Mouse (Mus musculus) embryonic facial prominence, embryonic 10.5 days (tissue): Measurements from ENCODE around the gene Anp32e. TPM values are rescaled to one million over a fixed set of nuclear protein-coding genes. Genes with fewer than 3 reads are reported as not detected.

Experiments used
- DNase-seq: peaks from one replicate; pipeline ENCODE4 v3.0.0-alpha.2; 2017; ENCODE audit warnings: low spot score
- H3K27ac ChIP-seq: fragments of 300-500 bp; sonication (generic); replicated peaks from 2 replicates; pipeline ENCODE4 v1.5.1; 2016; ENCODE audit warnings: mild to moderate bottlenecking
- H3K27me3 ChIP-seq: fragments of 300-500 bp; sonication (generic); replicated peaks from 2 replicates; pipeline ENCODE4 v1.6.1; 2016; ENCODE audit warnings: low read depth, mild to moderate bottlenecking; ENCODE audit not compliant: poor library complexity, severe bottlenecking
- H3K36me3 ChIP-seq: fragments of 300-500 bp; sonication (generic); replicated peaks from 2 replicates; pipeline ENCODE4 v1.6.1; 2016; ENCODE audit warnings: mild to moderate bottlenecking, moderate library complexity
- H3K4me1 ChIP-seq: fragments of 300-500 bp; sonication (generic); 2 replicates; pipeline ENCODE4 v1.6.1; 2016
- H3K4me3 ChIP-seq: fragments of 300-500 bp; sonication (generic); 2 replicates; pipeline ENCODE4 v1.5.1; 2016; ENCODE audit warnings: mild to moderate bottlenecking, moderate library complexity
- H3K9me3 ChIP-seq: fragments of 300-500 bp; sonication (generic); 2 replicates; pipeline ENCODE4 v1.6.1; 2016; ENCODE audit warnings: mild to moderate bottlenecking
- WGBS: fragments of 180-500 bp; shearing (Covaris S2); methylation state at CpG from one replicate; pipeline ENCODE4 v1.1.7; 2016; 5-methylcytosine and 5-hydroxymethylcytosine counted together
- polyA plus RNA-seq: library from polyadenylated mRNA; unstranded; fragments of >200 nt; fragmentation: Nextera tagmentation; extraction: Ambion mirVana; gene quantifications from 2 replicates; pipeline ENCODE4 v1.2.1, GENCODE M21; 2016

The Anp32e gene
- polyA plus RNA-seq, 1 experiment from 2014 or later = 371 TPM

DNA sequence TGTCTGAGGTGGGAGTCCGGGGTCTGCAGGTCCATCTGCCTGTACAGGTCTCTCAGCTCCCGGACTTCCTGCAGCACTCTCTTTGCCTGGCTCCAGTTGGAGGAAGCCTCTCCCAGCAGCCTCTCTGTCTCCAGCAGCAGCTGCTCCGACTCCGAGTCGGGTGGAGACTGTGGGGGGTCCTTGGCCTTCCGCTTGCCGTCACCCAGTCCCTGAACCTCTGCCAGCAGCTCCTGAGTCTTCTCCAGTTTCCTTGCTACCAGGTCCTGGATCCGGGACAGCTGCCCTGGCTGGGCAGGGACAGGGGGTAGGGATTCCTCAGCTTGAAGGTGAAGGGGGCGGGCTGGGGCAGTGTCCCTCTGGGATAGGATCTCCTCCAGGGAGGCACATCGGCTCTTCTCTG is 59.9 kb downstream of the Anp32e start:
- peaks cover 71% of the 10 kb centered on the region for H3K36me3 ChIP-seq
- H3K27ac ChIP-seq = no peak overlapping the region
- no peak overlapping the region for H3K4me3 ChIP-seq
- 69% methylated on average over 10 of the region's 10 CpGs for WGBS
- H3K4me1 ChIP-seq = peaks cover 62% of the 10 kb centered on the region
- H3K9me3 ChIP-seq = no peaks in the 10 kb centered on the region
- peak; percentile 14 for DNase-seq
- H3K27me3 ChIP-seq = no peaks in the 10 kb centered on the region

DNA sequence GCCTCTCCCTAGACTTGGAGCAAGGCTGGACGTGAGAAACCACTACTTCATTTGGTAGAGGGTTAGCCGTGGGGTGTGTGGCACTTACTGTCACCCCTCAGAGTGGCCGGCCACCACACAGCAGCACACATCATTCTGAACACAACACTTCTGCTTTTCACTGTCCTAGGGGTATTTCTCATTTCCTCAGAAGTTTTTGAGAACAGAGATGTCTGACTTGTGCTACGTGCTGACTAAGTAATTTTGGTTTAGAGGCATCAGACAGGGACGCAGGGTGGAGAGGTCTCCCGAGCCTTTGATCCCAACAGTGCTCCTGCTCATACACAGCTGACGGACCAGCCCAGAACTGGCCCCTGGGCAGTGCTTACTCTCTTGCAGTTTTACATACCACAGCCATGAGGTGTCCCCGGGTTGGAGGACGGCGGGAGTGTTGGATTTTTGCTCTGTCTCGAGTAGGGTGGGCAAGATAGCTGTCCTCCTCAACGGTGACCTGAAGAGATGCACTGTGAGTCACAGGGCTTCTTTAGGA is 61.4 kb downstream of the Anp32e start:
- Histone ChIP-seq H3K27ac (no peak overlapping the region), H3K27me3 (no peaks in the 10 kb centered on the region), H3K4me3 (no peak overlapping the region), H3K36me3 (peaks cover 74% of the 10 kb centered on the region), H3K4me1 (peaks cover 59% of the 10 kb centered on the region), H3K9me3 (no peaks in the 10 kb centered on the region)
- DNase-seq = no peak
- 90% methylated on average over 12 of the region's 12 CpGs for WGBS

DNA sequence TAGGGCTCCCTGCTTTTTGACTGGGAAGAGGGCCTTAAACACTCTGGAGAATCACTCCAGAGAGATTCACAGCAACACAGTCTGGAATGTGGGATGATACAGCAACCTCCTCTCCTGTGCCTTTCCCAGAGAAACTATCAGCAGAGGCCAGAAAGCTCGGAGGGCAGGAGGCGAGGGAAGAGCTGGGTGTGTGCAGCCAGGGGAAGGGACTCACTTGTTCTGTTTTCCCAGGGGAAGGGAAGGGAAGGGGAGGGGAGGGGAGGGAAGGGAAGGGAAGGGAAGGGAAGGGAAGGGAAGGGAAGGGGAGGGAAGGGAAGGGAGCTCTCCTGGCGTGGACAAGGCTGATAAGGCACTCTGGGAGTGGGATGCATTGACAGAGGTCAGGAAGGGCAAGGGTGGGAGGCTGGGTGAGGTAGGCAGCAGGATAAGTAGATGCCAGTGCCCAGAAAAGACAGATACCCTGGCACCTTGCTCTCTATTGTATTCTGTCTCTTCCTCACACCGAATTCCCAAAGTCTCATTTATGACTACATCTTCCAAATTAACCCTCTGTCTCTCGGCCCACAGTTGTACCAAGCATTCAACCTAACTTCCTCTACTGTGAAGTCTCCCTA is 64.1 kb downstream of the Anp32e start:
- no peak for DNase-seq
- WGBS = 62% methylated on average over 5 of the region's 5 CpGs
- Histone ChIP-seq H3K9me3 (no peaks in the 10 kb centered on the region), H3K36me3 (peaks cover 61% of the 10 kb centered on the region), H3K4me3 (peak overlapping the region; percentile 86), H3K27ac (peak overlapping the region; percentile 100), H3K27me3 (no peaks in the 10 kb centered on the region), H3K4me1 (peaks cover 55% of the 10 kb centered on the region)

DNA sequence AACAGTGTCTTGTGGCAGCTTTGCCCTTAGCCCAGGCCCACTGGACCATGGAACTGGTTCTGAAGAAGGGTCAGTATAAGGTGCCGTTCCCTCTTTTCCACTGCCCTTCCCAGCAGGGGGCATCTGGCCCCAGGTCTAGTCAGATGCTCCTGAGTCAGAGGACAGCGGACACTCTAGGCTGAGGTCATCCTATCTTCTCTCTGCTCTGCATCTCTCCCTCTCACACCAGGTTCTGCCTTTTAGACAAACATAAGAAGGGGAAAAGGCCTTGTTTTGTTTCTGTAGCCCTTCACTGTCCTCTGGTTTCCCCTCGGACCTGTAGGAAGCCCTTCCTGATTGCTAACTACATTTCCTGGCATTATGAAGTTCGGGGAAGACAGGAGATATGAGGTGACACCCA is 64.8 kb downstream of the Anp32e start:
- 25% methylated on average over 4 of the region's 4 CpGs for WGBS
- Histone ChIP-seq H3K4me3 (peak overlapping the region; percentile 86), H3K27ac (peak overlapping the region; percentile 100)

DNA sequence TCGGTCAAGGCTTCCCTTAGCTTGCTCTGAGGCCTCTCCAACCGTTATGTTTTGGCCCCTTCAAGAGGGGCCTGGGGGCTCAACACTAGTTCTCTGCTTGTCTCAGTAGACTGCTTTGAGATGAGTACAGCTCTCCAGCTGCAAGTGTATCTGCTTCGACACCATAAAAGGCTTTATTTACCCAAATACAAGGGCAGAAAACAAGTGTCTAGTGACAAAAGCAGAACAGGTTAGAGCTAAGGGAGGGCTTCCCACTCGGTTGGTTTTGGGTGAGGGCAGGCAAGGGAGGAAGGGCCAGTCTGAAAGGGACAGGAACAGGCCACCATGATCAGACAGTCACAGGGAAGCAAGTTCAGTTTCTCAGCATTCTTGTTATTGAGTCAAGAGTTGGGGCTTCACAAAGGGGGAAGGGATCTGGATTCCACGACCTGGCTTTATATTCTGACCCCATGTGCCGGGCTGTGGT is 65.4 kb downstream of the Anp32e start:
- H3K4me3 ChIP-seq = peak overlapping the region; percentile 86
- no peaks in the 10 kb centered on the region for H3K27me3 ChIP-seq
- peaks cover 50% of the 10 kb centered on the region for H3K4me1 ChIP-seq
- peaks cover 48% of the 10 kb centered on the region for H3K36me3 ChIP-seq
- 10% methylated on average over 6 of the region's 6 CpGs for WGBS
- peak; percentile 40 for DNase-seq
- no peaks in the 10 kb centered on the region for H3K9me3 ChIP-seq
- peak overlapping the region; percentile 100 for H3K27ac ChIP-seq

More for the DNA sequence above, 64.8 kb downstream of the Anp32e start:
- no peaks in the 10 kb centered on the region for H3K27me3 ChIP-seq
- H3K4me1 ChIP-seq = peaks cover 52% of the 10 kb centered on the region
- peaks cover 53% of the 10 kb centered on the region for H3K36me3 ChIP-seq
- H3K9me3 ChIP-seq = no peaks in the 10 kb centered on the region
- no peak for DNase-seq

DNA sequence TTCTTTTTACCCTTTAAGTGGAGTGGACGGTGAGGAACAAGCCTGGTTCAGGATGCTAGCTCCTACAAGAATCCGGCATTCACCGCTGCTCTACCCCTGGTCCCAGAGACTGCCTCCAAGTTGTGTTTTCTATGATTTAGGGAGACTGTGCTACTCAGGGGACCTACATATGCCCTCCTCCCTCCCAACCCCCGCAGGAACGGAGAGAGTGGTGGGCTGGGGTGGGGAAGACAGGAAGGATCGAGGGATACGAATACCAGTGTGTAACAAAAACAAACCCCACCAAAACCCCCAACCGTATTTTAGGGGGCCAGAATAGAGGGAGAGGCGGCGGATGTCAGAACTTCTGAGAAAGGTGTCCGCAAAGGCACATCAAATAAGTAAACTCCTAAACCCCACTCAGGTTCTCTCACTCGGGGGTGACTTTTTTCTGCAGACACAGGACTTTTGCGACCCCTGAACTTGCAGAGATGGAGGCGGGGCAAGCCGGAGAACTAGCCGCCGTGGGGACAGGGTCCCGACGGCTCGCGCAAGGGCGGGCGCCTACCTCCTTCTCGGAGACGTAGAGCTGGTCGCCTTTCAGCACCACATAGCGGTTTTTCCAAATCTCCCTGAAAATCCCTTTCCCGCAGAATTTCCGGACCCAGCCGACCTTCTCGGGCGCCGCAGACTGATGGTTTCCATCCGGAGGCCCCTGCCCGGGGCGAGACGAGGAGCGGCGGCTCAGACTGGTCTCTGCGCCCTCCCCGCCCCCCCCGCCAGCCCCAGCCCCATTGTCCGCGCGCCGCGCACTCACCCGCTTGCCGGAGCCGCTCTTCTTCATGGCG is 66.1 kb downstream of the Anp32e start:
- H3K4me1 ChIP-seq = peaks cover 57% of the 10 kb centered on the region
- WGBS = under 1% methylated on average over 50 of the region's 51 CpGs

DNA sequence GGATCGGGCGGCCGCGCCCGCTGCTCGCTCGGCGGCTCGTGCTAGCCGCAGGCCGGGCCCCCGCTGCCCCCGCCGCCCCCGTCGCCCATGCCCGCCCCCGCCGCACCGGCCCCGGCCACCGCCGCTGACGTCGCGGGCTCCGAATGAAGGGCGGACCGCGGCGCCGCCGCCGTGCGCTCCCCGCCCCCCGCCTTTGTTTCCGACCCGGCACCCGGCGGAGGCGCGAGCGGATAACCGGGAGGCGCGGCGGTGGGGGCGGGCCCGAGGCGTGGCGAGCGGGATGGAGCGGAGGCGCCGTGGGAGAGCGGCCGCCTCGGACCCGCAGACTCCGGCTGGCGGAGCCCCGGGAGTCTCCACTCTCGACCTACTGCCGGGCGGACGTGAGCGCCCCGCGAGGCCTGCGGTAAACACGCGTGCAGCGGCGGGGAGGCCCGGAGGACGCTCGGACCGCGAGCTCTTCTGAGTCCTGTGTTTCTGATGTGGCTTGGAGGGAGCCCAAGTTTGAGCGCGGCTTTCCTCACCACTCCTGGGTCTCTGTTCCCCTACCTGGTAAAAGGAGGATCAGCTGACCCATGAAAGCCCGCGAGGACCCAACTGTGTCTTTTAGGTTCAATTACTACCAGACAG is 66.9 kb downstream of the Anp32e start, which contains the start of gene Plekho1:
Gene Plekho1 (minus strand): TSS at position 200 of the 627 bp plus-strand sequence.
- DNase-seq = peak; percentile 80
- Histone ChIP-seq H3K4me1 (peaks cover 64% of the 10 kb centered on the region), H3K4me3 (peak within 1 kb of the TSS; percentile 86), H3K27me3 (no peaks in the 10 kb centered on the region), H3K36me3 (peaks cover 41% of the 10 kb centered on the region), H3K27ac (peak within 1 kb of the TSS; percentile 100), H3K9me3 (no peaks in the 10 kb centered on the region)
- under 1% methylated on average over 82 of the region's 84 CpGs for WGBS

More for the DNA sequence above, 66.1 kb downstream of the Anp32e start:
- peak overlapping the region; percentile 100 for H3K27ac ChIP-seq
- H3K36me3 ChIP-seq = peaks cover 46% of the 10 kb centered on the region
- peak overlapping the region; percentile 86 for H3K4me3 ChIP-seq
- peak; percentile 81 for DNase-seq
- no peaks in the 10 kb centered on the region for H3K9me3 ChIP-seq
- no peaks in the 10 kb centered on the region for H3K27me3 ChIP-seq

DNA sequence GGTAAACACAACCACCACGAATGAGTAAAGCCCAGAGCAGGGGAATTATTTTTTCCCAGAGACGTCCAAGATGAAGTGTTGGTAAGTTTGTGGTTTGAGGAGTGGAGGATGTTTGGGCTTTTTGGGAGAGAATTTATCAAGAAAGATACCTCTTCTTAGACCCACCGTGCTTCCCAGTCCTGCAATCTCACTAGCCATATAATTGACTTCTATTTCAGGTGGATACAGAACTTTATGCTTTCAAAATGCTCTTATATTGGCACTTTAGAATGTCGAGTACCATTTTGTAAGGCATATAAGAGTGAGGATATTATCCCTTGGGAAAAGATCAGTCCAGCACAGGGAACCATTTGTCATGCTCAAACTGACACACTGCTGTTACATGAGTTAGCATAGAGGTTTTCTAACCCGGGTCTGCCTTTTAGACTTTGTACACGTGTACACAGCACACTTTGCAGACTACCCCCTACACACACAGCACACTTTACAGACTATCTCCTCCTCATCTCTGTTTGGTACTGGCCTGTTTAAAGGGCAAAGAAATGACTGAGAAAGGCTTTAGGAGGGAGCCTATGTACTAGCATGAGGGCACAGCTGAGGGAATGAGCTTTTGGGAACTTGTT is 67.5 kb downstream of the Anp32e start:
- WGBS = 14% methylated on average over 6 of the region's 6 CpGs
- DNase-seq = no peak
- peak overlapping the region; percentile 100 for H3K27ac ChIP-seq
- no peaks in the 10 kb centered on the region for H3K9me3 ChIP-seq
- peak overlapping the region; percentile 86 for H3K4me3 ChIP-seq
- H3K27me3 ChIP-seq = no peaks in the 10 kb centered on the region
- H3K36me3 ChIP-seq = peaks cover 35% of the 10 kb centered on the region
- peaks cover 66% of the 10 kb centered on the region for H3K4me1 ChIP-seq

Other genes with a start within 250 kb of the Anp32e start
- 1.00 and 1.6 TPM in 2 replicates for gene Adamtsl4, start 241.3 kb upstream of the Anp32e start, polyA plus RNA-seq
- 9.7 and 10.9 TPM in 2 replicates for gene Ecm1, start 189.7 kb upstream of the Anp32e start, polyA plus RNA-seq
- 65.5 and 71.5 TPM in 2 replicates for gene Tars2, start 169.0 kb upstream of the Anp32e start, polyA plus RNA-seq
- 24.0 and 25.7 TPM in 2 replicates for gene Rprd2, start 110.4 kb upstream of the Anp32e start, polyA plus RNA-seq
- gene Prpf3, start 73.4 kb upstream of the Anp32e start, polyA plus RNA-seq = 74.5 and 75.6 TPM in 2 replicates
- gene Mrps21, start 57.7 kb upstream of the Anp32e start, polyA plus RNA-seq = 374 and 377 TPM in 2 replicates
- 11.5 and 13.4 TPM in 2 replicates for gene Ciart, start 47.0 kb upstream of the Anp32e start, polyA plus RNA-seq
- 7.6 and 10.2 TPM in 2 replicates for gene BC028528, start 37.2 kb upstream of the Anp32e start, polyA plus RNA-seq
- gene Aph1a, start 35.3 kb upstream of the Anp32e start, polyA plus RNA-seq = 33.4 and 36.1 TPM in 2 replicates
- gene Car14, start 24.6 kb upstream of the Anp32e start, polyA plus RNA-seq = 120 and 133 TPM in 2 replicates
- gene Plekho1, start 66.8 kb downstream of the Anp32e start, polyA plus RNA-seq = 73.2 and 78.5 TPM in 2 replicates
- gene Vps45, start 129.2 kb downstream of the Anp32e start, polyA plus RNA-seq = 22.4 and 26.5 TPM in 2 replicates
- gene Otud7b, start 175.3 kb downstream of the Anp32e start, polyA plus RNA-seq = 20.8 and 21.7 TPM in 2 replicates
- gene Mtmr11, start 232.8 kb downstream of the Anp32e start, polyA plus RNA-seq = 8.0 and 12.5 TPM in 2 replicates
- gene Sf3b4, start 243.1 kb downstream of the Anp32e start, polyA plus RNA-seq = 299 and 302 TPM in 2 replicates